Mouse (Mus musculus): ENCODE measurements at regions not wholly inside any gene's neighbourhood (a gene's known extent, or its start where the extent isn't known, plus 50 kb on each side); places are given as distances from the start of the nearest gene placed in this dataset.

- Histone ChIP-seq H3K4me3 (ENCODE audit: inconsistent target) (no peak overlapping the region), H3K36me3 (ENCODE audit: inconsistent target) (no peaks in the 10 kb centered on the region), H3K79me2 (ENCODE audit: inconsistent target) (no peaks in the 10 kb centered on the region), H3K27ac (no peak overlapping the region)
- WGBS (ENCODE audit: missing documents): 18% methylated on average over 5 of the region's 5 CpGs
Observed at GRCm38 (mm10) chr3:148487949-148488348, 502.4 kb downstream of the Adgrl2 start.

DNA sequence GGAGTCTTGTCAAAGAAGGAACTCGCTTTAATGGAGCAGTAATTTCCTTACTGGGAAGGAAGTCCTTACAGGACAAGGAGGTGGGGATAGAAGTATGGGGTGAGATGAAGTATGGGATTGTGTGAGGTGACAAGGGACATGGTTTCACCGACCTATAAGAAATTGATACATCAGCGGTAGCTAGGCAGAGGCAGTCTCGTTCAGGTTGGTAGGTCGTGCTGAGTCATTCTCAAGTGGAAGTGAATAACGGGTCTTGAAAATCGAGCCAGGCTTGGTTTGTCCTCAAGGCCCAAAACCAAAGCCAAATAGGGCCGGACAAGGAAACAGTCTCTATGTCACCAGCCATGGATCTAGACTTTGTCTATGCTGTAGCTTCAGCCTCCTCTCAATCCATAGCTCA is 514.5 kb downstream of the Adgrl2 start:
- Histone ChIP-seq H3K36me3 (ENCODE audit: inconsistent target) (no peaks in the 10 kb centered on the region), H3K4me3 (ENCODE audit: inconsistent target) (no peak overlapping the region), H3K79me2 (ENCODE audit: inconsistent target) (no peaks in the 10 kb centered on the region), H3K27ac (no peak overlapping the region)
- WGBS (ENCODE audit: missing documents): 90% methylated on average over 8 of the region's 8 CpGs

DNA sequence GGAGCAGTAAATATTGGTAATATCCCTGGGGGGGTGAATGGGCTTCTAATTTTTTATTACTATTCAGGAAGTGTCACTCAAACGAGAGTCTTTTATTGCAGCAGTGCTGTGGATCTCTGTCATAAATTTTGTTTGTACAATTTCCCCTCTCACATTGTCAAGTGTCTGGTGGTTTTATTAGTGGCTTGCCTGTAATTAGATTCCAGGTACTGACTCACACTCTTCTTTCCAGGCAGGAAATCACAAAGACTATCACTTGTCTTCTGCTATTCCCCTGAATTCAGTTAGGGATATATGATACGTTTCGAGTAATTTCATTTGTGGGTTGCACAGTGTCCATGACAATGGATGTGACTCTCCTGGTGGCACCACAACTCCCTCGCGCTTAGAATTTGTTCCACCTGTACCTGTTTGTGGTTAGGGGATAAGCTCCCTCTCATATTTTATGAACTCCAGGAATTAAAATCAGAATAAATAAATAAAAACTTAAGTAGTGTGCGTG is 517.4 kb downstream of the Adgrl2 start:
- no peak overlapping the region for H3K4me3 ChIP-seq (ENCODE audit: inconsistent target)
- 80% methylated on average over 5 of the region's 6 CpGs for WGBS (ENCODE audit: missing documents)
- no peaks in the 10 kb centered on the region for H3K79me2 ChIP-seq (ENCODE audit: inconsistent target)
- no peak overlapping the region for H3K27ac ChIP-seq
- no peaks in the 10 kb centered on the region for H3K36me3 ChIP-seq (ENCODE audit: inconsistent target)

- no peaks in the 10 kb centered on the region for H3K79me2 ChIP-seq (ENCODE audit: inconsistent target)
- WGBS (ENCODE audit: missing documents): 51% methylated on average over 3 of the region's 3 CpGs
Observed at GRCm38 (mm10) chr3:148465456-148465855, 524.9 kb downstream of the Adgrl2 start.

DNA sequence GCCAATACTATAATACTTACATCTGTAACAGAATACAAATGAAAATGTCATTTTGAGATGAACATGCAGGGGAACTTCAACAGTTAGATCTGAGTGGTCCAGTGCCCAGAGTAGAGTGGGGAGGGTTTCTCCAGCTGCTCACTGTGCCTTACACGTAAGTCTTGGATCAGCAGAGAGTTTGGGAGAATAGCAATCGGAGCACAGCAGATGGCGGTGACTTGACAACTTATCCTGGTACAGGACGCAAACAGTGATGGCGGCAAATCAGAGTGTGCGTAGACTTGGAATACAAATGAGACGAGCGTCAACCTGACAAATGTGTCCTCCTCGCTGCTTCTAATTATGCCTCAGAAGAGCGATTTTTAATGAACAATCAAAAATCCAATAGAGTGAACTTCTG is 527.6 kb downstream of the Adgrl2 start:
- H3K4me3 ChIP-seq (ENCODE audit: inconsistent target): no peak overlapping the region
- 96% methylated on average over 10 of the region's 10 CpGs for WGBS (ENCODE audit: missing documents)
- no peaks in the 10 kb centered on the region for H3K79me2 ChIP-seq (ENCODE audit: inconsistent target)
- no peak overlapping the region for H3K27ac ChIP-seq
- H3K36me3 ChIP-seq (ENCODE audit: inconsistent target): no peaks in the 10 kb centered on the region

More at GRCm38 (mm10) chr3:148465456-148465855, 524.9 kb downstream of the Adgrl2 start:
- Histone ChIP-seq H3K27ac (no peak overlapping the region), H3K36me3 (ENCODE audit: inconsistent target) (no peaks in the 10 kb centered on the region), H3K4me3 (ENCODE audit: inconsistent target) (no peak overlapping the region)

DNA sequence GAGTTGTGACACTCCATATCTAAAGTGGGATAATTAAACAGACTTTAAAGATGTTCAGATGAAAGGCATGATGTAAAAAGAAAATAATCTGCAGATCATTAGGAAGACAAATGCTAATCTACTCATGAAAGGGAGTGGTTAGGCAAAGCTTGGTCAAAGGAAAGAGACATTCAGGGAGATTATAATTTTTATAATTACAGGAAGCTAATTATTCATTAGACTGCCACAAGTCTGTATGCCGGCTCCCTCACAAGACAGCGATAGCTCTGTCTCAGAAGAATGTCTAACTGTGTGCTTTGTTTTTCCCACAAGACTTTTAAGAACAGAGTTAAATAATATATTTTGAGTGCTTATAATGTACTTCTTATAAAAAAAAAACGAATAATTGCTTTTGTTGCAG is 541.5 kb downstream of the Adgrl2 start:
- 82% methylated on average over 3 of the region's 3 CpGs for WGBS (ENCODE audit: missing documents)
- no peak overlapping the region for H3K27ac ChIP-seq
- no peaks in the 10 kb centered on the region for H3K36me3 ChIP-seq (ENCODE audit: inconsistent target)
- no peaks in the 10 kb centered on the region for H3K79me2 ChIP-seq (ENCODE audit: inconsistent target)
- no peak overlapping the region for H3K4me3 ChIP-seq (ENCODE audit: inconsistent target)

- 100% methylated on average over 1 of the region's 1 CpGs for WGBS (ENCODE audit: missing documents)
- Histone ChIP-seq H3K79me2 (ENCODE audit: inconsistent target) (no peaks in the 10 kb centered on the region), H3K27ac (no peak overlapping the region), H3K36me3 (ENCODE audit: inconsistent target) (no peaks in the 10 kb centered on the region), H3K4me3 (ENCODE audit: inconsistent target) (no peak overlapping the region)
Observed at GRCm38 (mm10) chr3:148448465-148448864, 541.9 kb downstream of the Adgrl2 start.

- no peaks in the 10 kb centered on the region for H3K79me2 ChIP-seq (ENCODE audit: inconsistent target)
- 80% methylated on average over 1 of the region's 1 CpGs for WGBS (ENCODE audit: missing documents)
Observed at GRCm38 (mm10) chr3:148446845-148447244, 543.5 kb downstream of the Adgrl2 start.

GRCm38 (mm10) chr3:148443012-148443411 is 547.3 kb downstream of the Adgrl2 start:
- Histone ChIP-seq H3K4me3 (ENCODE audit: inconsistent target) (no peak overlapping the region), H3K36me3 (ENCODE audit: inconsistent target) (no peaks in the 10 kb centered on the region), H3K27ac (no peak overlapping the region), H3K79me2 (ENCODE audit: inconsistent target) (no peaks in the 10 kb centered on the region)
- 89% methylated on average over 3 of the region's 3 CpGs for WGBS (ENCODE audit: missing documents)

More at GRCm38 (mm10) chr3:148446845-148447244, 543.5 kb downstream of the Adgrl2 start:
- H3K36me3 ChIP-seq (ENCODE audit: inconsistent target): no peaks in the 10 kb centered on the region
- no peak overlapping the region for H3K4me3 ChIP-seq (ENCODE audit: inconsistent target)
- no peak overlapping the region for H3K27ac ChIP-seq

DNA sequence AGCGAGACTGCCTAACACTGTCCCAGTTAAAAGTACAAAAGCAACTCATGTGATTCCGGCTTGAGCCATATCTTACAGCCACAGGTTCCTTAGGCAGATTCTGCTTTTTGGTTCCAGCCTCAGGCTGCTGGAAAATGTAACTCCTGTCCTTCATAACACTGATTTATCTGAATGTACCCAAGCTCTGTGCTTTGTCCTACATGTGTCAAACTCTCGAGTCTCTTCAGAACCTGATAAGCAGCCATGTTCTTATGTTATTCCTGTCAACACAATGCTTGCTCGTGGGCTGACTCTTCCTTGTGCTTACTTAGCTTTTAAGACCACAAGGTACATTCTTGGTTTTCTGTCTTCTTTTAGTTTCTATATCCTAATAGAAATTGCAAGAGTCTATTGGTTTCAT is 556.3 kb downstream of the Adgrl2 start:
- no peaks in the 10 kb centered on the region for H3K79me2 ChIP-seq (ENCODE audit: inconsistent target)
- H3K4me3 ChIP-seq (ENCODE audit: inconsistent target): no peak overlapping the region
- 93% methylated on average over 4 of the region's 4 CpGs for WGBS (ENCODE audit: missing documents)
- H3K36me3 ChIP-seq (ENCODE audit: inconsistent target): no peaks in the 10 kb centered on the region
- H3K27ac ChIP-seq: no peak overlapping the region

DNA sequence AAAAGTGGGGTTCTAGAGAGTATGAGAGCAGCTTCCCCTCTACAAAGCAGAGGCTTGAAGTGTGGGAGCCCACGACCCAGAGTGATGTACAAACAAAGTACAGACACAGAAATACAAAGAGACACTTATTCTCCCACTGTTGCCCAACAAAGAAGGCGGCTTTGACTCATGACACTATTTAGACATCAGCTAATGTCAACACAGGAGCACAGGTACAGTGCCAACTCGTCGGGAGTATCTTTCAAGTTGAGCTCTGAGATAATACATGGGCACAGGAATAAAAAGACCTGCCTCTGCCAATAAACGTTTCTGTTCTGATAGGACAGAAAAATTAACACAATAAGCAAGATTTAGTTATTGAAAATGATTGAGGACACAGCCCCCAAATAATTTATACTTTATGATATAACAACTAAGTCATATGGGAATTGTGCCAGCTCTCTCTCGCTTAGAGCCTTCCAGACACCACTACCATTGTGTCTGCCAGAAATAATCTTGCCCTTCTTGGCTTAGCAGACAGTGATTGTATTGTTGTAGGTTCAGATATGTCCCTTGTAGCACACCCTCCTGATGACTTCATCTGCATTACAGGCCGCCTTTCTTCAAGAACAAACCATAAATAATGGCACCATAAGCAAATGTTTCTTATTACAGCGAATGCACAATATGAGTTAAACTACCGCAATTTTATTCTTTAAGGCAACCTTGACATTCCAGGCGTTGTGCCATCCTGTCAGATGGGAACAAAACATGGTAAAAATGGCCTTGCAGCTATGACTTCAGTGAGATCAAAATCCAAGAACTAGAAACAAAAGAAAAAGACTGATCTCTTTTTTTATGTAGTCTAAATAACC is 561.1 kb downstream of the Adgrl2 start:
- WGBS (ENCODE audit: missing documents): 94% methylated on average over 10 of the region's 10 CpGs
- H3K27ac ChIP-seq: no peak overlapping the region
- no peaks in the 10 kb centered on the region for H3K79me2 ChIP-seq (ENCODE audit: inconsistent target)
- no peak overlapping the region for H3K4me3 ChIP-seq (ENCODE audit: inconsistent target)
- H3K36me3 ChIP-seq (ENCODE audit: inconsistent target): no peaks in the 10 kb centered on the region

- no peaks in the 10 kb centered on the region for H3K79me2 ChIP-seq (ENCODE audit: inconsistent target)
- no peak overlapping the region for H3K4me3 ChIP-seq (ENCODE audit: inconsistent target)
- H3K36me3 ChIP-seq (ENCODE audit: inconsistent target): no peaks in the 10 kb centered on the region
- 98% methylated on average over 4 of the region's 4 CpGs for whole genome bisulfite sequencing (ENCODE audit: missing documents)
- no peak overlapping the region for H3K27ac ChIP-seq
Observed at GRCm38 (mm10) chr3:148424089-148424488, 566.3 kb downstream of the Adgrl2 start.

GRCm38 (mm10) chr3:148423383-148423782 is 567.0 kb downstream of the Adgrl2 start:
- 67% methylated on average over 1 of the region's 1 CpGs for WGBS (ENCODE audit: missing documents)

GRCm38 (mm10) chr3:148422720-148423119 is 567.6 kb downstream of the Adgrl2 start:
- 93% methylated on average over 3 of the region's 3 CpGs for WGBS (ENCODE audit: missing documents)
- Histone ChIP-seq H3K27ac (no peak overlapping the region), H3K4me3 (ENCODE audit: inconsistent target) (no peak overlapping the region), H3K36me3 (ENCODE audit: inconsistent target) (no peaks in the 10 kb centered on the region), H3K79me2 (ENCODE audit: inconsistent target) (no peaks in the 10 kb centered on the region)

More at GRCm38 (mm10) chr3:148423383-148423782, 567.0 kb downstream of the Adgrl2 start:
- no peaks in the 10 kb centered on the region for H3K36me3 ChIP-seq (ENCODE audit: inconsistent target)
- H3K27ac ChIP-seq: no peak overlapping the region
- H3K79me2 ChIP-seq (ENCODE audit: inconsistent target): no peaks in the 10 kb centered on the region
- no peak overlapping the region for H3K4me3 ChIP-seq (ENCODE audit: inconsistent target)

DNA sequence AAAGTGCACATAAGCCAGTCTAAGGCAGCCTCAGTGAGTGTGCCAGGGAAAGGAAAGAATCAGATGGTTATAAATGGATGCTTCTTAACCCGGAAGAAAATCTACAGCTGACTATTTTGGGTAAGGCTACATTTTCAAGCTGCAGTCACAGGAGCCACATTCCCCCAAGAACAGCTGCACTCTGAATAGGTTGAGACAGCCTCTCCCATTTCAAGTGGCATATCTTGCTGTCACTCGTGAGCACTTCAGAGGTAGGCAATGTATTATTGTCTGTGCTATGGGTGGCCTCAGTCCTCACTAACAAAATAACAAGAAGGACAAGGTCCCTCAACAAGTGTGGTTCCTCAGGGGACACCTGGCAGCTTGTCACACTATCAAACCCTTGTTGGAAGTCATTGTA is 568.1 kb downstream of the Adgrl2 start:
- H3K79me2 ChIP-seq (ENCODE audit: inconsistent target): no peaks in the 10 kb centered on the region
- no peak overlapping the region for H3K4me3 ChIP-seq (ENCODE audit: inconsistent target)
- WGBS (ENCODE audit: missing documents): 84% methylated on average over 2 of the region's 2 CpGs
- no peaks in the 10 kb centered on the region for H3K36me3 ChIP-seq (ENCODE audit: inconsistent target)
- no peak overlapping the region for H3K27ac ChIP-seq

Measured in macrophage (primary cell).